Mouse (Mus musculus) liver, embryonic 14.5 days (tissue): Measurements from ENCODE around the gene Adamts17. TPM values are rescaled to one million over a fixed set of nuclear protein-coding genes. Genes with fewer than 3 reads are reported as not detected.

Experiments used
- ATAC-seq: fragments of 200-750 bp; cut with Nextera tagmentation; 2 replicates; pipeline ENCODE4 v1.8.0; 2017; ENCODE audit warnings: moderate number of reproducible peaks, mild to moderate bottlenecking, moderate library complexity; ENCODE audit not compliant: insufficient read depth
- DNase-seq, 3 experiments: peaks; one replicate each; pipeline ENCODE4 v3.0.0-alpha.2; 2012 to 2013; ENCODE audit warnings: low read depth in 3 of 3, low spot score in 3 of 3
- H3K27ac ChIP-seq: fragments of 300-500 bp; sonication (generic); 2 replicates; pipeline ENCODE4 v1.5.1; 2014; ENCODE audit warnings: moderate library complexity, mild to moderate bottlenecking, control low read depth, inconsistent platforms
- H3K27me3 ChIP-seq: fragments of 300-500 bp; sonication (generic); 2 replicates; pipeline ENCODE4 v1.6.1; 2014; ENCODE audit warnings: mild to moderate bottlenecking, low read length, moderate library complexity; ENCODE audit not compliant: control insufficient read depth, insufficient read depth
- H3K36me3 ChIP-seq: fragments of 300-500 bp; sonication (generic); replicated peaks from 2 replicates; pipeline ENCODE4 v1.6.1; 2014; ENCODE audit warnings: low read depth; ENCODE audit not compliant: control insufficient read depth, insufficient read depth
- H3K4me1 ChIP-seq, 2 experiments: fragments of 200-500 bp in 1 of 2; fragments of 300-500 bp in 1 of 2; sonication (generic) in 1 of 2; replicated peaks; 2 replicates each; pipeline ENCODE4 v1.6.1; 2012 to 2014; ENCODE audit warnings: antibody characterized with exemption in 1 of 2, inconsistent platforms in 1 of 2, low read length in 1 of 2; ENCODE audit not compliant: control insufficient read depth in 2 of 2, insufficient read depth in 2 of 2
- H3K4me2 ChIP-seq: fragments of 300-500 bp; sonication (generic); 2 replicates; pipeline ENCODE4 v1.6.1; 2014; ENCODE audit warnings: low read depth, mild to moderate bottlenecking, control low read depth, moderate library complexity
- H3K4me3 ChIP-seq, 2 experiments: fragments of 200-500 bp in 1 of 2; fragments of 300-500 bp in 1 of 2; sonication (generic) in 1 of 2; 2 replicates each; pipeline ENCODE4 v1.5.1; 2012 to 2014; ENCODE audit warnings: low read depth in 2 of 2, low read length in 2 of 2, mild to moderate bottlenecking in 2 of 2, control low read depth in 1 of 2, inconsistent platforms in 1 of 2, moderate library complexity in 1 of 2; ENCODE audit not compliant: insufficient read depth in 1 of 2
- H3K9ac ChIP-seq: fragments of 300-500 bp; sonication (generic); replicated peaks from 2 replicates; pipeline ENCODE4 v1.6.1; 2014; ENCODE audit warnings: mild to moderate bottlenecking, control low read depth, moderate library complexity
- H3K9me3 ChIP-seq: fragments of 300-500 bp; sonication (generic); 2 replicates; pipeline ENCODE4 v1.6.1; 2016; ENCODE audit warnings: low read length, mixed read lengths; ENCODE audit not compliant: control insufficient read depth
- CTCF ChIP-seq: IDR thresholded peaks from 2 replicates; pipeline ENCODE4 v1.5.1; 2016; ENCODE audit warnings: antibody characterized with exemption, low read depth, control low read depth
- EP300 ChIP-seq: IDR thresholded peaks from 2 replicates; pipeline ENCODE4 v1.6.1; 2016; ENCODE audit warnings: antibody characterized with exemption, low read depth
- WGBS: fragments of 180-500 bp; shearing (Covaris S2); extraction: QIAGEN DNeasy Blood & Tissue Kit; methylation state at CpG from one replicate; pipeline ENCODE4 v1.1.7; 2014; ENCODE audit not compliant: insufficient replicate concordance; 5-methylcytosine and 5-hydroxymethylcytosine counted together
- polyA plus RNA-seq, 2 experiments: library from polyadenylated mRNA; depleted of rRNA in 1 of 2; stranded (reverse) in 1 of 2; unstranded in 1 of 2; fragments of >200 nt; fragmentation: Nextera tagmentation in 1 of 2; extraction: Ambion mirVana in 1 of 2; gene quantifications; 2 replicates each; pipeline versions ENCODE4 v1.2.1 to v1.2.3; 2012 to 2014

The Adamts17 gene
- polyA plus RNA-seq, 2 experiments: 0.15 TPM; not detected in 1

GRCm38 (mm10) chr7:66892096-66892495 lies 52.6 kb downstream of the Adamts17 start:
- no peaks in the 10 kb centered on the region for H3K4me1 ChIP-seq
- H3K9ac ChIP-seq: no peak overlapping the region
- no peak overlapping the region for H3K4me2 ChIP-seq
- no peaks in the 10 kb centered on the region for H3K9me3 ChIP-seq
- TF ChIP-seq CTCF (no peak), EP300 (no peak)
- H3K4me3 ChIP-seq: no peak overlapping the region
- H3K27ac ChIP-seq: no peak overlapping the region
- H3K36me3 ChIP-seq: no peaks in the 10 kb centered on the region
- no peaks in the 10 kb centered on the region for H3K27me3 ChIP-seq
- WGBS: 52% methylated on average over 4 of the region's 4 CpGs
- DNase-seq: no peak
- no peak for ATAC-seq

GRCm38 (mm10) chr7:66902376-66902775 lies 62.8 kb downstream of the Adamts17 start:
- H3K36me3 ChIP-seq: no peaks in the 10 kb centered on the region
- H3K9me3 ChIP-seq: no peaks in the 10 kb centered on the region
- no peak overlapping the region for H3K9ac ChIP-seq
- H3K4me1 ChIP-seq: no peaks in the 10 kb centered on the region
- TF ChIP-seq CTCF: no peak
- DNase-seq (no peak), ATAC-seq (no peak)
- H3K27ac ChIP-seq: no peak overlapping the region
- H3K4me3 ChIP-seq: no peak overlapping the region
- H3K27me3 ChIP-seq: no peaks in the 10 kb centered on the region
- WGBS: 66% methylated on average over 7 of the region's 7 CpGs
- H3K4me2 ChIP-seq: no peak overlapping the region

- H3K36me3 ChIP-seq: no peaks in the 10 kb centered on the region
- no peak overlapping the region for H3K9ac ChIP-seq
- no peak overlapping the region for H3K4me2 ChIP-seq
- no peak for DNase-seq
- no peaks in the 10 kb centered on the region for H3K27me3 ChIP-seq
- 70% methylated on average over 5 of the region's 5 CpGs for WGBS
- no peak overlapping the region for H3K4me3 ChIP-seq
- no peaks in the 10 kb centered on the region for H3K9me3 ChIP-seq
- no peak for ATAC-seq
- TF ChIP-seq EP300: no peak
- TF ChIP-seq CTCF: no peak
- no peaks in the 10 kb centered on the region for H3K4me1 ChIP-seq
- no peak overlapping the region for H3K27ac ChIP-seq
Measured at GRCm38 (mm10) chr7:66903014-66903413, 63.5 kb downstream of the Adamts17 start.

GRCm38 (mm10) chr7:66905941-66906340 lies 66.4 kb downstream of the Adamts17 start:
- Histone ChIP-seq H3K36me3 (no peaks in the 10 kb centered on the region), H3K4me2 (no peak overlapping the region), H3K27ac (no peak overlapping the region), H3K9me3 (no peaks in the 10 kb centered on the region), H3K9ac (no peak overlapping the region), H3K4me1 (no peaks in the 10 kb centered on the region), H3K4me3 (no peak overlapping the region), H3K27me3 (no peaks in the 10 kb centered on the region)
- ATAC-seq (no peak), DNase-seq (no peak)
- 57% methylated on average over 4 of the region's 4 CpGs for WGBS
- no peak for TF ChIP-seq EP300
- TF ChIP-seq CTCF: no peak

- ATAC-seq: no peak
- 32% methylated on average over 5 of the region's 5 CpGs for WGBS
- no peak overlapping the region for H3K27ac ChIP-seq
Measured at GRCm38 (mm10) chr7:66912866-66913265, 73.3 kb downstream of the Adamts17 start.

More at GRCm38 (mm10) chr7:66912866-66913265, 73.3 kb downstream of the Adamts17 start:
- Histone ChIP-seq H3K27me3 (no peaks in the 10 kb centered on the region), H3K4me3 (no peak overlapping the region), H3K36me3 (no peaks in the 10 kb centered on the region), H3K4me2 (no peak overlapping the region), H3K4me1 (no peaks in the 10 kb centered on the region), H3K9me3 (no peaks in the 10 kb centered on the region), H3K9ac (no peak overlapping the region)
- no peak for TF ChIP-seq EP300
- TF ChIP-seq CTCF: no peak
- no peak for DNase-seq
